Mouse (Mus musculus) thymus, adult 2 months (tissue): ENCODE data around the gene Esd.

Experiments
- CTCF ChIP-seq: fragments of 200-500 bp; IDR thresholded peaks from 2 replicates; pipeline ENCODE4 v1.5.1; 2012; ENCODE audit warnings: mild to moderate bottlenecking, control low read depth, low read length, moderate library complexity, borderline replicate concordance; ENCODE audit not compliant: control insufficient read depth, poor library complexity, insufficient read depth; ENCODE audit errors: extremely low read depth
- POLR2A ChIP-seq: fragments of 200-500 bp; IDR thresholded peaks from 2 replicates; pipeline ENCODE4 v1.6.1; 2012; ENCODE audit warnings: mild to moderate bottlenecking, low read length, control low read depth, moderate library complexity; ENCODE audit not compliant: control insufficient read depth, poor library complexity, insufficient read depth; ENCODE audit errors: extremely low read depth

GRCm38 (mm10) chr14:74787717-74788116 is 55.6 kb downstream of the Esd start:
- TF ChIP-seq CTCF (no peak), POLR2A (no peak)
